Mouse (Mus musculus) inflammation-experienced regulatory T-cells (primary cell): ENCODE measurements around the gene Bbs9. TPM values are rescaled to one million over a fixed set of nuclear protein-coding genes. Genes with fewer than 3 reads are reported as not detected.

ENCODE experiments used
- polyA plus RNA-seq, 2 experiments: library from polyadenylated mRNA; unstranded; fragments of 100-300 nt; shearing (Covaris generic); gene quantifications; one replicate each; pipeline ENCODE4 v1.2.1; 2017

Bbs9 gene
- 10 to 100 TPM; 16.2 to 32.4 TPM for polyA plus RNA-seq

GRCm38 (mm10) chr9:22475424-22475868, at the start of gene Bbs9:
TSS of gene Bbs9 (plus strand) at chr9:22475715.

DNA sequence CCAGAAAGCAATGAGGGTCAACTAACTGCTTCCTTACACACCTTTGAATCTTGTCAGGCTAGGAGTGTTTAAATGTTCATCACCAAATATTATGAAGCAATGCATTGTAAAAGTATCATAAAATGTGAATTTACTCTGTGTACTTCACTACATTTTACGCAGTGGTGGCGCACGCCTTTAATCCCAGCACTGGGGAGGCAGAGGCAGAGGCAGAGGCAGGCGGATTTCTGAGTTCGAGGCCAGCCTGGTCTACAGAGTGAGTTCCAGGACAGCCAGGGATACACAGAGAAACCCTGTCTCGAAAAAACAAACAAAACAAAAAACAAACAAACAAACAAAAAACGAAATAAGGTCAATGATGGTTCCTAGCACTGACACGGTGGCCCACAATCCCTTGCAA, 21.5 kb upstream of the Bbs9 start, which contains the start of gene Gm17545:
Gene Gm17545 (plus strand): TSS at position 301 of the 400 bp plus-strand sequence.

DNA sequence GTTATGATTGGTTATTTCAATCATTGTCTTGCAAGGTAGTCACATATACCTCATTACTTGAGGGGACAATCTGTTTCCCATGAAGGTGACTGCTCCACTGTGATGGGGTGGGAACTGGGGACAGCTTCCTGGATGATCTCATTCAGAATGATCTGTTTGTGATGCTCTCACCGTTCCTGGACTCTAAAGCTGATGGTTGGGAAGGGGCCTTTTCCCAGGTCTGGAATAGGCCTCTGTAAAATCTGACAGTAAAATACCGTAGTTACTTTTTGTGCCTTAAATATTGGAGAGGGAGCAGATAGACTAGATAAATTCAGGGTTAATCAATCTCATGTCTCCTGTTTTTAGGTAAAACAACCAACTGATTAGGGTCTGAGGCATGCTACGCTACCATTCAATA, 5.9 kb upstream of the Bbs9 start, which contains the start of gene Rp9:
Gene Rp9 (minus strand): TSS at position 101 of the 400 bp plus-strand sequence.

Other genes with a start within 250 kb of the Bbs9 start
- 1 to 10 TPM; 1.9 to 5.8 TPM for gene Zfp599, start 215.8 kb upstream of the Bbs9 start, polyA plus RNA-seq
- 10 to 100 TPM; 20.5 to 21.8 TPM for gene Zfp810, start 168.1 kb upstream of the Bbs9 start, polyA plus RNA-seq
- 1 to 10 TPM in 1 of 2 experiments, under 1 TPM in 1; 0.61 to 3.3 TPM for gene Anln, start 86.5 kb upstream of the Bbs9 start, polyA plus RNA-seq
- 1 to 10 TPM; 1.6 to 3.4 TPM for gene 9530077C05Rik, start 64.2 kb upstream of the Bbs9 start, polyA plus RNA-seq
- not detected for gene Gm17545, start 21.4 kb upstream of the Bbs9 start, polyA plus RNA-seq
- gene Rp9, start 6.0 kb upstream of the Bbs9 start, polyA plus RNA-seq, result 100 to 1,000 TPM; 108 to 131 TPM